Mouse (Mus musculus) ovary, adult 2 months (tissue): ENCODE data around the gene Mmp24. TPM values are rescaled to one million over a fixed set of nuclear protein-coding genes. Genes with fewer than 3 reads are reported as not detected.

Experiments
- polyA plus RNA-seq: library from polyadenylated mRNA; depleted of rRNA; stranded (reverse); fragments of >200 nt; gene quantifications from 2 replicates; pipeline ENCODE4 v1.2.3, GENCODE M21; 2012; rRNA removed

The Mmp24 gene
- polyA plus RNA-seq, result 0.24 and 0.25 TPM in 2 replicates

DNA sequence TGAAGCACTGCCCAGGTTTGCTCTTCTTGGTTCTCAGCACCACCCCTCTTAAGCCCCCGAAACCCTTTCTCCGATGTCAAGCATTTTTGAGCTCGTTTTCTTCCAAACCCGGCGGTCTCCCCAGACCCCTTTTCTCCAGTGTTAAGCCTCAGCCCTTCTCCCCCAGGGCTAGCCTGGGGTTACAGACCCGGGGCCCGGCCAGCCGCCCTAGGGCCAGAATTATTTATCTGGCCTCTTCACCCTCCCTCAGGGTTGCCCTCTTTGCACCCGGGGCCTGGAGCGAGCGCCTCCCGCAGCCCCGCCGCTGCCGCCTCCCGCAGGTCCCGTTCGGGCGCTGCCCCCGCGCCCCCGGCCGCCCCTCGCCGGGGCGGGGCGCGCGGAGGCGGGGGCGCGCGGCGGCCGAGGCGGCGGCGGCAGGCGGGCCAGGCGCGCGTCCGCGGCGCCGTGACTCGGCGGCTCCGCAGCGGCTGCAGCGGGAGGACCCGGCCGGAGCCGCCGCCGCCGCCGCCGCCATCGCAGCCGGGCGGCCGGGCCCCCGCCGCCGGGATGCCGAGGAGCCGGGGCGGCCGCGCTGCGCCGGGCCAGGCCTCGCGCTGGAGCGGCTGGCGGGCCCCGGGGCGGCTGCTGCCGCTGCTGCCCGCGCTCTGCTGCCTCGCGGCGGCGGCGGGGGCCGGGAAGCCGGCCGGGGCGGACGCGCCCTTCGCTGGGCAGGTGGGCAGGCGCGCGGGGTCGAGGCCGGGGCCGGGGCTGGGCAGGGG, at the start of gene Mmp24:
Gene Mmp24, plus strand, starts transcription at position 416 of the 758 bp plus-strand sequence.

DNA sequence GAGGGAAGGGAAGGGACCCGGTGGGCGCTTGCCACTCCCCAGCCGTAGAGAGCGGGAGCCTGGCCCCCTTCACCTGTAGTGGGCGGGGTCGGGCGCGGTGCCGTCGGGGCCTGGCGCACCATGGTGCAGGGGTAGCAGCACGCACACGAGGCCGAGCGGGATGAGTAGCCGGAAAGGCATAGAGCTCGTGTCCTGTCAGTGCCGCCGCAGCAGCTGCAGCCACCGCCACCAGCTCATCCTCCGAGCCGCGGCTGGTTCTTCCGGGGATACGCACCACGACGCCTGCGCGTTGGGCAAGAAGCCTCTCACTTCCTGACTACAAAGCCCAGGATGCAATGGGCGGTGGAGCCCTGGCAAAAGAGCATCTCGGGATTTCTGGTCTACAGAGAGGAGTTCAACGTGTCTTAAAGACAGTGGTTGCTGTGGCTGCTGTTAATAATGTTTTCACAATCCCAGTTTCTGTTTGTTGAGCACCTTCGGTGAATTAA, 45.9 kb upstream of the Mmp24 start, which contains the start of gene Edem2:
Gene Edem2, minus strand, starts transcription at position 318 of the 488 bp plus-strand sequence.

DNA sequence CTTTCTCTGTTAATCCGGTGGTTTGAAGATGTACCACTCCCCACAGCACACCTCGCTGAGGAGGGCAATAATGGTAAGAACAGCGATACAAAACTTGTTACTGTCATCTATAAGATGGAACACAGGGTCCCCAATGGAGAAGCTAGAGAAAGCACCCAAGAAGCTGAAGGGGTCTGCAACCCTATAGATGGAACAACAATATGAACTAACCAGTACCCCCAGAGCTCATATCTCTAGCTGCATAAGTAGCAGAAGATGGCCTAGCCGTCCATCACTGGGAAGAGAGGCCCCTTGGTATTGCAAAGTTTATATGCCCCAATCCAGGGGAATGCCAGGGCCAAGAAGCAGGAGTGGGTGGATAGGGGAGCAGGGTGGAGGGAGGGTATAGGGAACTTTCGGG, 39.4 kb upstream of the Mmp24 start, which contains the start of gene Gm17581:
Gene Gm17581, minus strand, starts transcription at position 101 of the 400 bp plus-strand sequence.

DNA sequence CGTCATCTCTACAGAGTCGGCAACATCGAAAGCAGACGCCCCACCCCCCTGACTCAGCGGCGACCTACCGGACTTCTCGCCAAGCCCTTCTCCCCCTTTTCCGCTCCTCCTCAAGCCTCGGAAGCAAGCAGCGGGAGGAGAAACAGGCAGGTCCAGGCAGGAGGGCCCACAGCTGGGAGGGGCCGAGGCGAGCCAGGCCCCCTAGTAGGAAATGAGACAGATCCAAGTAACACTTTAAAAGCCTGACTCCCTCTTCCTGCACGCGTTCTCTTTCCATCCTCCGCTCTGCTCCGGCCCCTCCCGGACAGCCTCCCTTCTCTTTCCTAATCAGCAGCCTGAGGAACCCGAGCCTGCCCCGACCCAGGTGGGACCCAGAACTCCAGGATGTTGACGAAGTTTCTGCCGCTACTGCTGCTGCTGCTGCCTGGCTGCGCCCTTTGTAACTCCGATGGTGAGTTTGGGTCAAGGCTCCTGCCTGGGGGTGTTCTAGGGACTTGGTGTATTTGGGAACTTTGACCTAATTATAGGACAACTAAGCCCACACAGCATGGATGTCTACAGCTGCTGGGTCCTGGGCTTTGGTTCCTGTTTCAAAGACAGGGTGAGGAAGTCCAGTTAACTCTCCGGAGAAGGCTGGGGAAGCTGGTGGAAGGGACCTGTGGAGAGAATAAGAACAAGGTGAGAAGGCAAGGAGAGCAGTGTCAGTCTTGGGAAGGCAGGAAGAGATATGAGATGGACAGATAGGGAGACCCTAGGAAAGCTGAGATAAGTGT, 23.9 kb upstream of the Mmp24 start, which contains the start of gene Procr:
Gene Procr, plus strand, starts transcription at position 104 of the 773 bp plus-strand sequence.

DNA sequence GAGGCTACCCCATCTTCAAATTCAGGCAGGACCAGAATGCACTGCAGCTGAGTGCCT, 44.1 kb downstream of the Mmp24 start, which contains the start of gene BC029722:
Gene BC029722, minus strand, starts transcription at position 35 of the 57 bp plus-strand sequence.

DNA sequence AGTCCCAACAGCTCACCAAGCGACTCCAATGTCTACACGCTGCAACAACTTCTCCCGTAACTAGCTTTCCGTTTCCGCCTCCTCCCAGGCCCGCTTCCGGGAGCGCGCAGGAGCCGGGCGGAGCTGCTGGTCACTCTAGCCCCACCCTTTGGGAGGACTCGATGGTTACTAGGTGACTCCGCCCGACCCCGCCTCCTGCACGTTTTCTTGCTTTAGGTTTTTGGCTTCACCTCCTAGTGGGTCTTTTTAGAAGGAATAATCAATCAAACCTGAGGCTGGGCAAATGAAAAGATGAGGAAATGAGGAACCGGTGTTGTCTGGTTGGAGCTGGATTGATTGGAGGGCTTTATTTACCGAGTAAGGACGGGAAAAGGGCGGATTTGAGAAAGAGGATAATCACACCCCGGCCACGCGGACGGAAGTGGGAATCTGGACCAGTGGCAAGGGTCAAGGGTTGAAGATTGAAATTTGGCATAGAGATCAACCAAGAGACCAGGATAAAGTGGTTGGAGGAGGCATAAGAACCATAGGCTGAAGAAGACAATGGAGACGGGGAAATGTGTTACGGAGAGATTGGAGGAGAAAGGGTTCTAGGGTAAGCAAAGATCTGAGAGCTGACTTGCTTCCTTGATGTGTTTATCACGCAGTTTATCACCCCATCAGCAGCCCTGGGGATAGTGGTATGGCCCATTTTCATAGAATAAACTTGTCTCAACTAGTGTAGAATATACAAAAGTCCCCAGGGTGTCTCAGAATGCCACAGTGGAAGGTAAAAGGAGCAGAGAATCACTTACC, 51.7 kb downstream of the Mmp24 start, which contains the start of gene Eif6:
Gene Eif6, minus strand, starts transcription at position 296 of the 795 bp plus-strand sequence.

DNA sequence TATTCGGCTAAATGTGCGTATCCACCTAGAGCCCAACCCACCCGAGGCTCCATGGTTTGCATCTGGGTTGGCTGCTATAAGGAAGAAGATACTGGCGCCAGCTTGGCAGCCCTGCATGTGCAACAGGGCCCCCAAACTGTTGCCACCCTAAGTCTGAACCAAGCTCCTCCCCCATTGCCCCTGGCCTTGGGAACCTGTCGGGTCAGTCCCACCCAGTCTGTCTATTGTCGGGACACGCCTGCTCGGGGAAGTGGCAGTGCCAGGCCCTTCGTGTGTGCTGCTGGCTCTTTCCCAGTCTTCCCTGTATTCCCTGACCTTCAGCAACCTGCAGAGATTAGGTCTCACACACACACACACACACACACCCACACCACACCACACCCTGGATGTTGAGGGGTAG, 59.6 kb downstream of the Mmp24 start, which contains the start of gene Fam83c:
Gene Fam83c, minus strand, starts transcription at position 123 of the 400 bp plus-strand sequence.

Other genes with a start within 250 kb of the Mmp24 start
- 22.9 and 32.6 TPM in 2 replicates for gene Gss, start 182.5 kb upstream of the Mmp24 start, polyA plus RNA-seq
- gene Myh7b, start 164.1 kb upstream of the Mmp24 start, polyA plus RNA-seq, result 0.53 and 0.97 TPM in 2 replicates
- gene Trpc4ap, start 83.0 kb upstream of the Mmp24 start, polyA plus RNA-seq, result 212 and 229 TPM in 2 replicates
- gene Edem2, start 45.9 kb upstream of the Mmp24 start, polyA plus RNA-seq, result 79.8 and 160 TPM in 2 replicates
- gene Gm17581, start 39.5 kb upstream of the Mmp24 start, polyA plus RNA-seq, result not detected in 2 replicates
- 11.7 and 14.6 TPM in 2 replicates for gene Procr, start 24.2 kb upstream of the Mmp24 start, polyA plus RNA-seq
- 73.4 and 100 TPM in 2 replicates for gene BC029722, start 44.1 kb downstream of the Mmp24 start, polyA plus RNA-seq
- gene Eif6, start 51.6 kb downstream of the Mmp24 start, polyA plus RNA-seq, result 144 and 153 TPM in 2 replicates
- 0.03 TPM in 1 of 2 replicates, not detected in the other for gene Fam83c, start 59.5 kb downstream of the Mmp24 start, polyA plus RNA-seq
- 16.7 and 23.2 TPM in 2 replicates for gene Uqcc1, start 155.0 kb downstream of the Mmp24 start, polyA plus RNA-seq
- gene Gm15557, start 165.4 kb downstream of the Mmp24 start, polyA plus RNA-seq, result not detected in 2 replicates
- 0.85 and 0.87 TPM in 2 replicates for gene Gdf5, start 170.0 kb downstream of the Mmp24 start, polyA plus RNA-seq
- gene Cep250, start 181.1 kb downstream of the Mmp24 start, polyA plus RNA-seq, result 12.7 and 14.5 TPM in 2 replicates
- 1.3 and 1.9 TPM in 2 replicates for gene 6430550D23Rik, start 232.6 kb downstream of the Mmp24 start, polyA plus RNA-seq
- 340 and 531 TPM in 2 replicates for gene Ergic3, start 232.7 kb downstream of the Mmp24 start, polyA plus RNA-seq